ENCODE assay signal across 8 mouse cellular contexts in the genomic region with DNA sequence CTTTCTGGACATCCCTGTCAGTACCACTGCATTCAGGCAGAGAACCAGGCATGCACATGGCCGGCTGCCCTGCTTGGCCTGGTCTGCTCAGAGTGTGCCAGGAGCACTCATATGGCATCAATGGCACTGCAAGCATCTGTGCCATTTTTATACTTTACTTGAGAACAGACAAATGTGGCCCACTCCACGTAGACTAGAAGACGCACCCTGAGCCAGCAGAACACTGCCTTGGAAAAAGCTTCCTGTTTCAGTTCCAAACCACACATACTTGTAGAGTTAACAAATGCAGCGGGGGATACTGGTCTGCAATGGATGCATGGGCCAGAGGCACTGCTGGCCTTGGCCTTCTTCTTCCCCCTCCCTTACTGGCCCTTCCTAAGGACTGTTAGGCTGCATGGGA.
DNase-seq lines count a peak whose midpoint lies in the region; TF ChIP-seq lines count a peak whose summit lies in the region.

No protein-coding gene starts in this region.

- H3K27ac ChIP-seq in left cerebral cortex, adult 2 months, result 0 out of 2 replicates have a peak overlapping the region, but pooled peaks have one; percentile 40

- no peak overlapping the region for H3K4me3 ChIP-seq in left cerebral cortex, adult 2 months
- peak overlapping the region; percentile 68 for H3K4me3 ChIP-seq in megakaryocyte, embryonic 14.5 days (replicated peaks)

- no peak for TF ChIP-seq CTCF in left cerebral cortex, adult 2 months (IDR thresholded peaks at IDR 0.05)

- H3K9me3 ChIP-seq in megakaryocyte, embryonic 14.5 days, result no peaks in the 10 kb centered on the region

- no peaks in the 10 kb centered on the region for H3K27me3 ChIP-seq in megakaryocyte, embryonic 14.5 days (replicated peaks)

- peaks cover 100% of the 10 kb centered on the region for H3K36me3 ChIP-seq in megakaryocyte, embryonic 14.5 days (replicated peaks; ENCODE audit: low read length)

- H3K4me1 ChIP-seq in megakaryocyte, embryonic 14.5 days, result peaks cover 95% of the 10 kb centered on the region

- peak; percentile 22 for DNase-seq in cerebellum, adult 11-12 months
- DNase-seq in cerebellum, adult 8-10 months, result no peak
- DNase-seq in left cerebral cortex, adult 2 months (ENCODE audit: extremely low spot score in 1 of 2, low spot score in 2 of 2), result no peak
- DNase-seq in left cerebral cortex, postnatal 14 days (ENCODE audit: low spot score in 2 of 2), result no peak
- peak; percentile 83 for DNase-seq in fibroblast of lung, adult 2 months (ENCODE audit: low read depth)
- DNase-seq in frontal cortex, postnatal 25 days (ENCODE audit: low spot score in 2 of 2), result no peak
- no peak for DNase-seq in right cerebral cortex, postnatal 36 days (ENCODE audit: low spot score in 2 of 2)

- intact Hi-C loops in left cerebral cortex, adult 2 months (cut with DNase I), result no loop called here
- intact Hi-C loops in left cerebral cortex, postnatal 14 days (cut with DNase I), result no loop called here

Comparison
In these comparisons a context has a peak if more than half of its experiments do, and no peak if none do; other contexts are left out.
1. DNase-seq: peak in cerebellum, adult 11-12 months (single experiment) and fibroblast of lung, adult 2 months (single experiment); none in cerebellum, adult 8-10 months (single experiment), left cerebral cortex, adult 2 months (0 of 2), left cerebral cortex, postnatal 14 days (0 of 2), frontal cortex, postnatal 25 days (0 of 2) and right cerebral cortex, postnatal 36 days (0 of 2).